Mouse (Mus musculus) stomach, postnatal 0 days (tissue): ENCODE measurements around the gene Rubcn. TPM values are rescaled to one million over a fixed set of nuclear protein-coding genes. Genes with fewer than 3 reads are reported as not detected.
A peak's percentile ranks its signal among the peaks of the same experiment; 100 is the strongest.

ENCODE experiments used
- ATAC-seq: fragments of 200-750 bp; cut with Nextera tagmentation; 2 replicates; pipeline ENCODE4 v1.8.0; 2017; ENCODE audit not compliant: low FRiP score, low TSS enrichment
- DNase-seq: peaks from one replicate; pipeline ENCODE4 v3.0.0-alpha.2; 2016; ENCODE audit warnings: low spot score
- H3K27ac ChIP-seq: fragments of 300-500 bp; sonication (generic); replicated peaks from 2 replicates; pipeline ENCODE4 v1.5.1; 2014; ENCODE audit warnings: mild to moderate bottlenecking, control low read depth
- H3K27me3 ChIP-seq: fragments of 300-500 bp; sonication (generic); 2 replicates; pipeline ENCODE4 v1.6.1; 2014; ENCODE audit warnings: low read length; ENCODE audit not compliant: control insufficient read depth, insufficient read depth
- H3K36me3 ChIP-seq: fragments of 300-500 bp; sonication (generic); 2 replicates; pipeline ENCODE4 v1.6.1; 2014; ENCODE audit warnings: low read length, mixed read lengths; ENCODE audit not compliant: control insufficient read depth, insufficient read depth
- H3K4me1 ChIP-seq: fragments of 300-500 bp; sonication (generic); replicated peaks from 2 replicates; pipeline ENCODE4 v1.6.1; 2014; ENCODE audit warnings: antibody characterized with exemption; ENCODE audit not compliant: control insufficient read depth, insufficient read depth
- H3K4me2 ChIP-seq: fragments of 300-500 bp; sonication (generic); replicated peaks from 2 replicates; pipeline ENCODE4 v1.6.1; 2014; ENCODE audit warnings: low read depth, mild to moderate bottlenecking, control low read depth, moderate library complexity
- H3K4me3 ChIP-seq: fragments of 300-500 bp; sonication (generic); 2 replicates; pipeline ENCODE4 v1.5.1; 2014; ENCODE audit warnings: low read depth, low read length, control low read depth
- H3K9ac ChIP-seq: fragments of 300-500 bp; sonication (generic); 2 replicates; pipeline ENCODE4 v1.6.1; 2014; ENCODE audit warnings: mild to moderate bottlenecking, low read length, control low read depth, mixed read lengths
- H3K9me3 ChIP-seq: fragments of 300-500 bp; sonication (generic); 2 replicates; pipeline ENCODE4 v1.6.1; 2016; ENCODE audit warnings: low read length; ENCODE audit not compliant: control insufficient read depth
- CTCF ChIP-seq: IDR thresholded peaks from 2 replicates; pipeline ENCODE4 v1.5.1; 2016; ENCODE audit warnings: antibody characterized with exemption, low read depth, mild to moderate bottlenecking, moderate library complexity
- EP300 ChIP-seq: optimal IDR thresholded peaks from 2 replicates; pipeline ENCODE3; 2016; ENCODE audit warnings: antibody characterized with exemption
- WGBS: fragments of 180-500 bp; shearing (Covaris S2); extraction: QIAGEN DNeasy Blood & Tissue Kit; methylation state at CpG from one replicate; pipeline ENCODE4 v1.1.7; 2014; 5-methylcytosine and 5-hydroxymethylcytosine counted together
- polyA plus RNA-seq: library from polyadenylated mRNA; unstranded; fragments of >200 nt; fragmentation: Nextera tagmentation; extraction: Ambion mirVana; gene quantifications from 2 replicates; pipeline ENCODE4 v1.2.1, GENCODE M21; 2015

Rubcn gene
- polyA plus RNA-seq, 1 experiment from 2014 or later, result 7.1 TPM

GRCm38 (mm10) chr16:32913212-32913611 is 35.6 kb upstream of the Rubcn start:
- ATAC-seq (no peak), DNase-seq (no peak)
- WGBS, result 42% methylated on average over 7 of the region's 7 CpGs
- TF ChIP-seq EP300 (no peak), CTCF (no peak)
- H3K4me3 ChIP-seq, result peak overlapping the region; percentile 99; the same call in 1 of the 2 replicates
- H3K27ac ChIP-seq, result no peak overlapping the region
- H3K9me3 ChIP-seq, result no peaks in the 10 kb centered on the region
- no peaks in the 10 kb centered on the region for H3K27me3 ChIP-seq
- H3K9ac ChIP-seq, result no peak overlapping the region
- no peaks in the 10 kb centered on the region for H3K36me3 ChIP-seq
- H3K4me1 ChIP-seq, result no peaks in the 10 kb centered on the region; the same call in 1 of the 2 replicates
- H3K4me2 ChIP-seq, result peak overlapping the region; percentile 62

GRCm38 (mm10) chr16:32906727-32907126 is 29.2 kb upstream of the Rubcn start:
- no peak overlapping the region for H3K27ac ChIP-seq
- H3K4me2 ChIP-seq, result no peak overlapping the region
- H3K4me1 ChIP-seq, result no peaks in the 10 kb centered on the region
- H3K9me3 ChIP-seq, result no peaks in the 10 kb centered on the region
- no peak overlapping the region for H3K9ac ChIP-seq
- TF ChIP-seq CTCF (no peak), EP300 (no peak)
- H3K36me3 ChIP-seq, result 0 out of 2 replicates have a peak, but pooled peaks cover 4% of the 10 kb centered on the region
- DNase-seq, result no peak
- WGBS, result 71% methylated on average over 8 of the region's 8 CpGs
- H3K27me3 ChIP-seq, result no peaks in the 10 kb centered on the region
- H3K4me3 ChIP-seq, result no peak overlapping the region
- no peak for ATAC-seq

GRCm38 (mm10) chr16:32906186-32906585 is 28.6 kb upstream of the Rubcn start:
- no peak for ATAC-seq
- no peak overlapping the region for H3K27ac ChIP-seq
- no peaks in the 10 kb centered on the region for H3K9me3 ChIP-seq
- H3K4me3 ChIP-seq, result no peak overlapping the region
- H3K9ac ChIP-seq, result no peak overlapping the region
- no peak for DNase-seq
- peaks cover 7% of the 10 kb centered on the region; the same call in 1 of the 2 replicates for H3K36me3 ChIP-seq
- no peaks in the 10 kb centered on the region for H3K4me1 ChIP-seq
- no peak overlapping the region for H3K4me2 ChIP-seq
- no peaks in the 10 kb centered on the region for H3K27me3 ChIP-seq
- TF ChIP-seq CTCF (no peak), EP300 (no peak)
- whole genome bisulfite sequencing, result 68% methylated on average over 2 of the region's 2 CpGs

GRCm38 (mm10) chr16:32902051-32902428 is 24.5 kb upstream of the Rubcn start:
- no peak for DNase-seq
- peaks cover 12% of the 10 kb centered on the region; the same call in 1 of the 2 replicates for H3K36me3 ChIP-seq
- 58% methylated on average over 3 of the region's 3 CpGs for WGBS

GRCm38 (mm10) chr16:32901360-32902050 is 23.9 kb upstream of the Rubcn start:
- H3K27ac ChIP-seq, result no peak overlapping the region
- peaks cover 8% of the 10 kb centered on the region; the same call in 1 of the 2 replicates for H3K36me3 ChIP-seq
- TF ChIP-seq CTCF (no peak), EP300 (no peak)
- no peak for DNase-seq
- 70% methylated on average over 2 of the region's 2 CpGs for WGBS
- H3K4me1 ChIP-seq, result no peaks in the 10 kb centered on the region
- no peak overlapping the region for H3K4me3 ChIP-seq
- no peak overlapping the region for H3K4me2 ChIP-seq
- ATAC-seq, result no peak
- no peaks in the 10 kb centered on the region for H3K9me3 ChIP-seq
- no peak overlapping the region for H3K9ac ChIP-seq
- H3K27me3 ChIP-seq, result no peaks in the 10 kb centered on the region

More at GRCm38 (mm10) chr16:32902051-32902428, 24.5 kb upstream of the Rubcn start:
- Histone ChIP-seq H3K4me2 (no peak overlapping the region), H3K9me3 (no peaks in the 10 kb centered on the region), H3K4me3 (no peak overlapping the region), H3K27me3 (no peaks in the 10 kb centered on the region), H3K27ac (no peak overlapping the region), H3K4me1 (no peaks in the 10 kb centered on the region), H3K9ac (no peak overlapping the region)
- TF ChIP-seq EP300 (no peak), CTCF (no peak)
- no peak for ATAC-seq

GRCm38 (mm10) chr16:32896126-32896525 is 18.6 kb upstream of the Rubcn start:
- Histone ChIP-seq H3K27ac (no peak overlapping the region), H3K4me3 (no peak overlapping the region), H3K9me3 (no peaks in the 10 kb centered on the region), H3K4me1 (no peaks in the 10 kb centered on the region), H3K36me3 (peaks cover 17% of the 10 kb centered on the region), H3K9ac (no peak overlapping the region), H3K4me2 (no peak overlapping the region), H3K27me3 (no peaks in the 10 kb centered on the region)
- no peak for TF ChIP-seq EP300
- no peak for TF ChIP-seq CTCF
- DNase-seq (no peak), ATAC-seq (no peak)
